Mouse (Mus musculus) kidney, postnatal 4 days (tissue): Measurements from ENCODE around the gene Eif3l.

Experiments
- DNase-seq, 2 experiments: peaks; one replicate each; pipeline ENCODE4 v3.0.0; 2021; ENCODE audit warnings: mixed read lengths in 2 of 2

Gene Eif3l

GRCm38 (mm10) chr15:79050964-79051363 is 24.0 kb upstream of the Eif3l start:
- DNase-seq = no peak

- DNase-seq = peak; percentile 56 to 76
These were observed 23.3 kb upstream of the Eif3l start for GRCm38 (mm10) chr15:79051461-79052360.

- no peak for DNase-seq
These were observed 22.6 kb upstream of the Eif3l start for GRCm38 (mm10) chr15:79052366-79052765.

- no peak for DNase-seq
These were observed 18.4 kb upstream of the Eif3l start for GRCm38 (mm10) chr15:79056601-79057000.

GRCm38 (mm10) chr15:79057850-79058249 is 17.1 kb upstream of the Eif3l start:
- no peak for DNase-seq

- DNase-seq = no peak
These were observed 14.0 kb upstream of the Eif3l start for GRCm38 (mm10) chr15:79060887-79061565.

GRCm38 (mm10) chr15:79062376-79063159 is 12.4 kb upstream of the Eif3l start, which contains the start of gene Ankrd54:
Ankrd54 (minus strand) TSS chr15:79062893.
- DNase-seq = peak; percentile 96 to 98

GRCm38 (mm10) chr15:79063160-79063740 is 11.7 kb upstream of the Eif3l start:
- DNase-seq = no peak

- peak; percentile 63 to 74 for DNase-seq
These were observed 9.8 kb upstream of the Eif3l start for GRCm38 (mm10) chr15:79065086-79065770.

GRCm38 (mm10) chr15:79066276-79066675 is 8.7 kb upstream of the Eif3l start:
- peak; percentile 45 to 51 for DNase-seq

- DNase-seq = no peak
These were observed 7.3 kb upstream of the Eif3l start for GRCm38 (mm10) chr15:79067631-79068030.

GRCm38 (mm10) chr15:79068416-79068815 is 6.6 kb upstream of the Eif3l start:
- no peak for DNase-seq

- peak; percentile 39 to 51 for DNase-seq
These were observed 3.6 kb upstream of the Eif3l start for GRCm38 (mm10) chr15:79071117-79072039.

GRCm38 (mm10) chr15:79073752-79074151 is 1.2 kb upstream of the Eif3l start:
- no peak for DNase-seq

GRCm38 (mm10) chr15:79074446-79074845 is 533 bp upstream of the Eif3l start:
- DNase-seq = peak in 1 of 2 experiments; percentile 7

GRCm38 (mm10) chr15:79075658-79076365 is 833 bp downstream of the Eif3l start:
- DNase-seq = no peak

- DNase-seq = no peak
These were observed 4.6 kb downstream of the Eif3l start for GRCm38 (mm10) chr15:79079567-79079966.

GRCm38 (mm10) chr15:79092284-79092683 is 17.3 kb downstream of the Eif3l start:
- no peak for DNase-seq

GRCm38 (mm10) chr15:79093083-79093839 is 18.3 kb downstream of the Eif3l start:
- DNase-seq = peak; percentile 62 to 70
